In genomic region chr14:116206977-116207376, GRCm38 (mm10) we compare ENCODE assay signal across 8 mouse cellular contexts.
DNase-seq lines count a peak whose midpoint lies in the region; ATAC-seq lines count a peak whose summit lies in the region.

No protein-coding gene starts in this region.

- DNase-seq in cerebellum, postnatal 14 days = peak; percentile 9 to 16
- DNase-seq in cerebellum, adult 11-12 months = no peak
- DNase-seq in midbrain, embryonic 11.5 days (ENCODE audit: low spot score, missing footprints) = peak; percentile 88
- DNase-seq in c-Kit-positive CD71-negative TER-119-negative erythroid progenitor cells, embryonic 14.5 days (ENCODE audit: low read depth) = peak; percentile 13
- DNase-seq in naive thymus-derived CD4-positive, alpha-beta T cell, adult 2 months (ENCODE audit: low read depth) = peak; percentile 38
- no peak for DNase-seq in layer of hippocampus, adult 11-12 months (ENCODE audit: low spot score)

- no peaks in the 10 kb centered on the region for H3K27me3 ChIP-seq in midbrain, embryonic 11.5 days (ENCODE audit: control insufficient read depth, insufficient read depth, low read length)
- H3K27me3 ChIP-seq in midbrain, embryonic 16.5 days (ENCODE audit: control insufficient read depth, insufficient read depth, low read depth, low read length) = no peaks in the 10 kb centered on the region
- H3K27me3 ChIP-seq in kidney, embryonic 16.5 days (ENCODE audit: insufficient read depth, low read length) = no peaks in the 10 kb centered on the region

- 26% methylated on average over 6 of the region's 6 CpGs for WGBS in midbrain, embryonic 11.5 days
- WGBS in midbrain, embryonic 16.5 days = 23% methylated on average over 6 of the region's 6 CpGs
- 33% methylated on average over 6 of the region's 6 CpGs for WGBS in kidney, embryonic 16.5 days

- no peaks in the 10 kb centered on the region for H3K36me3 ChIP-seq in midbrain, embryonic 11.5 days (ENCODE audit: control insufficient read depth, insufficient read depth, low read length)
- H3K36me3 ChIP-seq in midbrain, embryonic 16.5 days (ENCODE audit: control insufficient read depth, insufficient read depth, low read length) = no peaks in the 10 kb centered on the region
- H3K36me3 ChIP-seq in kidney, embryonic 16.5 days (ENCODE audit: insufficient read depth, low read length) = no peaks in the 10 kb centered on the region

- H3K9ac ChIP-seq in midbrain, embryonic 11.5 days (ENCODE audit: low read length) = no peak overlapping the region
- H3K9ac ChIP-seq in midbrain, embryonic 16.5 days (ENCODE audit: low read depth, low read length) = no peak overlapping the region
- no peak overlapping the region for H3K9ac ChIP-seq in kidney, embryonic 16.5 days (replicated peaks; ENCODE audit: low read length)

- no peak overlapping the region for H3K27ac ChIP-seq in midbrain, embryonic 11.5 days (ENCODE audit: low read depth, low read length)
- no peak overlapping the region for H3K27ac ChIP-seq in midbrain, embryonic 16.5 days (ENCODE audit: low read length)
- H3K27ac ChIP-seq in kidney, embryonic 16.5 days (ENCODE audit: low read length) = no peak overlapping the region

- no peak overlapping the region for H3K4me2 ChIP-seq in midbrain, embryonic 11.5 days
- H3K4me2 ChIP-seq in midbrain, embryonic 16.5 days (ENCODE audit: low read length) = no peak overlapping the region
- no peak overlapping the region for H3K4me2 ChIP-seq in kidney, embryonic 16.5 days (replicated peaks; ENCODE audit: low read depth, low read length)

- no peaks in the 10 kb centered on the region for H3K9me3 ChIP-seq in midbrain, embryonic 11.5 days (ENCODE audit: control insufficient read depth, low read length)
- H3K9me3 ChIP-seq in midbrain, embryonic 16.5 days (replicated peaks; ENCODE audit: control insufficient read depth, low read length, poor library complexity, severe bottlenecking) = no peaks in the 10 kb centered on the region
- H3K9me3 ChIP-seq in kidney, embryonic 16.5 days (ENCODE audit: low read length) = no peaks in the 10 kb centered on the region

- ATAC-seq in midbrain, embryonic 11.5 days (ENCODE audit: low FRiP score) = peak; percentile 81
- ATAC-seq in midbrain, embryonic 16.5 days = no peak
- ATAC-seq in kidney, embryonic 16.5 days (ENCODE audit: low FRiP score, low TSS enrichment) = 0 out of 2 replicates have a peak, but pooled peaks have one; percentile 35

- H3K4me3 ChIP-seq in midbrain, embryonic 11.5 days (ENCODE audit: low read depth, low read length) = no peak overlapping the region
- no peak overlapping the region for H3K4me3 ChIP-seq in midbrain, embryonic 16.5 days (ENCODE audit: low read depth, low read length)
- no peak overlapping the region for H3K4me3 ChIP-seq in kidney, embryonic 16.5 days (ENCODE audit: low read length)

- H3K4me1 ChIP-seq in midbrain, embryonic 11.5 days (ENCODE audit: control insufficient read depth, insufficient read depth, low read length) = no peaks in the 10 kb centered on the region
- H3K4me1 ChIP-seq in midbrain, embryonic 16.5 days (ENCODE audit: control insufficient read depth, insufficient read depth, low read length) = no peaks in the 10 kb centered on the region
- H3K4me1 ChIP-seq in kidney, embryonic 16.5 days (ENCODE audit: insufficient read depth, low read length) = no peaks in the 10 kb centered on the region

Comparison
In these comparisons a context has a peak if more than half of its experiments do, and no peak if none do; other contexts are left out.
1. DNase-seq: peak in cerebellum, postnatal 14 days (2 of 2), midbrain, embryonic 11.5 days (single experiment), c-Kit-positive CD71-negative TER-119-negative erythroid progenitor cells, embryonic 14.5 days (single experiment) and naive thymus-derived CD4-positive, alpha-beta T cell, adult 2 months (single experiment); none in cerebellum, adult 11-12 months (single experiment) and layer of hippocampus, adult 11-12 months (single experiment).